Mouse (Mus musculus): ENCODE results near the gene Hk1. TPM values are rescaled to one million over a fixed set of nuclear protein-coding genes. Genes with fewer than 3 reads are reported as not detected.

Hk1 gene
- total RNA-seq (2022), result 1 to 10 TPM; 3.3 to 6.0 (median 5.3) TPM

DNA sequence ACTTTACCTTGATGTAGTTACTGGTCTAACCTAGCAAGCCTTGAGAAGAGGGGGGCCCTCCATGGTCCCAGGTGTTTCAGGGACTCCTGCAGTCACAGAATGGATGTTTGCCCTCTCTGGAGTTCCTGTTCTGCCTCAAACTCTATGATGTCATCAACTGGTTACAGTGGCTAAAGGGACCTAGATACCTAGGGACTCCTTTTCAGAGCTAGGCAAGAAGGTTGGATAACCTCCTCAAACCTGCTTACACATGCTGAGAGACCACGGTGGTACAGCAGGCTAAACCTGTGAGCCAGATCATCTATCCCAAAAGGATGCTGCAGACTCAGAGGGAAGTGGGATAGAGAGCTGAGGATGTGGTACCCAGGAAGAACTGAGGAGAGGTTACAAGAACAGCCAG lies at the start of gene Hk1:
Gene Hk1, minus strand, starts transcription at position 101 of the 400 bp plus-strand sequence.
- DNase-seq (ENCODE audit: low spot score in 2 of 2), result no peak

DNA sequence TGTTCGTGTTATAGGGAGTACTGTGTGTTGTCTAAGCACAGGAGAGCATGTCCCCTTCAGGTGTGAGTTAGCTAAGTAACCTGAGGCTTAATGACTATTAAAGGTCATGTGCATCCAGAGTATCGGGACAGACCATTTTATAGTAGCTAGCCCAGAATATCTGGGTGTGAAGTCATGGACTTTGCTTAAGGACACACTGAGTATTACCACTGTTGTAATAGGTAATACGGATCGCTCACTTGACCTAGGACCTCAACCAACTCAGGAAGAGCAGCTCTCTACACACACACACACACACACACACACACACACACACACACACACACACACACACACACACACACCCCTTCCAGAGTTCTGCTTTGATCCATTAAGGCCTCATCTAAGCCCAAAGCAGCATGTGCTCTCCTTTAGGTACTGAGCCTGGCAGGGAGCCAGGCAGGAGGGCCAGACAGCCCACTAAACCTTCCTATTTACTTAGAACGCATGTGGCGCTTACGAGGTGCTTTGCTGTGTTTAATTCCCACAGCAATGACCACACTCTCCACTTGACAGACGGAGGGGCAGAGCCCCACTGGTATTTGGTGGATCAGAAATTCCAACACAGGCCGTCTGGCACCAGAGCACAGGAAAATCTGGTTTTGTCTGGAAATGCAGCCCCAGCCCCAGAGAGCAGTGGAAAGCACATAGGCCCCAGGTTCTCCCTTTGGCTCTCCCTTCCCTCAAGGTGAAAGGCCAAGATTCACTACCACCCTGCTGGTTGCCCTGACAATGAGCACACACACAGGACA lies 45.6 kb upstream of the Hk1 start:
- DNase-seq (ENCODE audit: low spot score in 2 of 2), result no peak

DNA sequence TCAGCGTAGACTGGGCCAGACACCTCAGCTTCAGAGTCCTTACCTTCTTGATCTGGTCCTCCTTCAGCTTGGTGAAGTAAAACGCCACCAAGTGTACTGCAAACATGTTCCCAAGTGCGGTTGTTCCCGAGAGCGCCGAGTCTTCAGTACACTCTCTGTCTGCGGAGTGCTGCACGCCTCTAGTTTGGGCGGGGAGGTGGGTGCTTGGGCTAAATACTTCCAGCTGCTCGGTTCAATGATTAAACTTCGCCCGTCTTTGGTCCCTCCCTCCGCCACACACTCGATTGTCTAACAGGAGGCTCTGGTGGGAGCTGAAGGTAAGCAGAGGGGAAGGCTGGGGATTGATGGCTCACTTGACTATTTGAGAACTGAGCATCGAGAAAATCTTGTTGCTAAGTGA lies 42.5 kb upstream of the Hk1 start, which contains the start of gene Hkdc1:
Gene Hkdc1, minus strand, starts transcription at position 237 of the 400 bp plus-strand sequence.
- DNase-seq (ENCODE audit: low spot score in 2 of 2), result no peak

DNA sequence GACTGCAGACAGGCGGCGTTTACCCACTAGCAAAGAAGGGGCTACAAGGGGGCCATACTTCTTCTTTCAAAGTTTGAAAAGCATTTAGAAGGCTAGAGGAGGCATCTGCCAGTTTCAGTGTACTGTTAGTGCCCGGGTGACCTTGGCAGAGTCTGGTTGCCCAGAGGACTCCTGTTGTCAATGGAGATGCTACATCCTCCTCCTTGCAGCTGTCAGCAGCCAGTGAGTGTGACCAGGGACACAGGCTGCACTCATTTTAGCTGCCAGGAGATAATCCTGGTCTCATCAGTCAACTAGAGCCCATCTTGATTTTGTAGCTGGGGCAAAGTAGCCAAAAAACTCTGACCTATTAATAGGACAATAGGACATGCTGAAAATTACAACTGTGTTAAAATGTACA lies 41.4 kb upstream of the Hk1 start:
- DNase-seq (ENCODE audit: low spot score in 2 of 2), result no peak

DNA sequence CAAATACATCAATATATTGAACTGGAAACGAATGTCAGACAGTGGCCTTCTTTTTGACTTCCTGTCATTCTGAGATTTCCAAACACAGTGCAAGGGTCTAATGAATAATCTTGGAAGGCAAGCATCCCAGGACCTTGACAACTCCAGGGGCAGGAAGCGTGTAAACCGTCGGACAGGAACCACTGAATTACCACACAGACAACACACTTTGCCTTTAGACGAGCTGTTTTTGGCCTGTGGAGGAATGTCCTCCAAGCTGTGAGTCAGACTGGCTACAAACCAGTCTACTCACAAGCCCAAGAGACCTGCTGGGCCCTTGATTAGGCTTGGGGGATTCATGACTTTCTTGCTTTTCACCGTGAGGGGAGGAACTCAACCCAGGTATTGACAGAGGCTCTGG lies 40.7 kb upstream of the Hk1 start:
- no peak for DNase-seq (ENCODE audit: low spot score in 2 of 2)

DNA sequence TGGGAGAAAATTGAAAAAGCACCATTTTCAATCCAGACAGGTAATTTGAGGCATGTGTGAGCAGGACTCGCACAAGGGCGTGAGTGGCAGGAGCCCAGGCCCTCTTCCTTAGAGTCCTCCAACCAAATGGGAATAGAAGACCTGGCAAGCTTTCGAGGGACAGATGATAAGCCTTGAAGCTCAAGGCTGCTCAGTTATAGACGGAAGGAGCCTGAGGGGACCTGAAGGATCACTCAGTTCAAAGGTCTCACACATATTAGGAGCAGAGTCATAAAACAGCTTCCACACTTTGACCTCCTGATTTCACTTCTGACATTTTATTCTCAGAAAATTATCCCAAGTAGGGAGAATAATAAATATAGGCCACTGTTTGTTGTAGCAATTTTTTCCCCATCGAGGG lies 39.7 kb upstream of the Hk1 start:
- DNase-seq (ENCODE audit: low spot score in 2 of 2), result no peak

DNA sequence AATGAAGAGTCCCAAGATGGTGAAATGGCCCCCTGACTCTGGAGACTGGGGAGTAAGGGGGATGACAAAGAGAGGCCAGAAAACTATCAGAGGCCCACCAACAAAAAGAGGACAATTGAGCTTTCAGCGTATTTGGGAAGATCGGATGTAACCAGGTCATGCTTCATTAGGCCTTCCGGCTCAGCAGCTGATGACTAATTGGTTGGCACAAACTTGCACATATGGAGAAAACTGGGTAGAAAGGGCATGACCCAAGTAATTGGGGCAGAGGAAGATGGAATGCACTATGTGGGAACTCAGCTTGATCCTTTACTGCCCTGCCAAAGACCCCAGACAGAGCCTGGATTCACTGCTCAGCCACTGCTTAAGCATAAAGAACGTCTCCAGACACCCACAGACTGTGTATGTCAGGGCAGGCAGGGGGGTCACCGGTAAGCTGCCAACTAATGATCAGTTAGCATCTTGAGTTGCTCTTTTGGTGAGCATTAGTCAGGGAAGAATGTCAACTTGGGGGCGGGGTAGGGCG lies 39.2 kb upstream of the Hk1 start:
- no peak for DNase-seq (ENCODE audit: low spot score in 2 of 2)

DNA sequence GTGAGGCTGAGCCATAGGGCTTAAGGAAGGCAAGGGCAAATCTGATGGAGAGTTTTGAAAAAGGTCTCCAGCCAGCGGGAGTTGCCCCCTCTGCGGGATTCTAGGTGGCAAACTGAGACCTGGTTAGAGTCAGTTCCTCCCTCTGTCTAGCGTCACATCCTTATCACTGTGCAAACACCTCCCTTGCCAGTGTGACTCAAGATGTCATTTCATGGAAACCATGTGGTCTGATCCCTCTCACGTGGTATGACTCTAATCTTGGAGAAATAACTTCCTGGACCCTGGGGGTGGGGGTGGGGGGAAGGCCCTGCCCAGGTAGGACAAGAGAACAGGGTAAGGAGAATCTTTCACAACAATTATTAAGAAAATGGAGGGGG lies 33.9 kb upstream of the Hk1 start:
- DNase-seq (ENCODE audit: low spot score in 2 of 2), result no peak

DNA sequence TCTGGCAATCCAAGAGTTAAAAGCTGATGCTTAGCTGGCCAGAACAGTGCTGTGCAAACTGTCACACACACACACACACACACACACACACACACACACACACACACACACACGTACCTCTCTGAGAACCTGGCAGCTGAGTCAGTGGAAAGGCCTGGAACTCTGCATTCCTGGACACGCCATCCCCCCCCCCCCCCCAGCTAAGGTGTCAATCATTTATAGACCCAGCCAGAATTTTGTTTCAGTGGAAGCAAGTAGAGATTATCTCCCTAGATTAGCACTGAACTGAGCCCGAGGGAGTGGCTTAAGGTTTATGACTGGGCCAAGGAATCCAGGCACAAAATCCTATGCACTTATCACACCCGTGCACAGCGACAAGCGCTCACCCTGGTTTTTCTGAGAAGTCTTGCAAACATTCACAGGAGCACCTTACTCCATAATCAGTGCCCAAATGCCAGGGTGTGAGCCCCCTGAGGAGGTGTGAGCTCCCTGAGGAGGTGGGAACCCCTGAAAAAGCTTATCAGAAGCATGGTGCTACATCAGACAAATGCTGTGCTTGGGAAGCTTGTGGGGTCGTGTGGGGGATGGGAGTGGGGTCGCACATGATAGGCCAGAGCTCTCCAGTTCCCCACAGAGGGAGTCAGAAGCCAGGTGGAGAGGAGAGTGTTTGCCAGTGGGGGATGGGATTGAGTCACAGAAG lies 33.3 kb upstream of the Hk1 start:
- DNase-seq (ENCODE audit: low spot score in 2 of 2), result no peak

DNA sequence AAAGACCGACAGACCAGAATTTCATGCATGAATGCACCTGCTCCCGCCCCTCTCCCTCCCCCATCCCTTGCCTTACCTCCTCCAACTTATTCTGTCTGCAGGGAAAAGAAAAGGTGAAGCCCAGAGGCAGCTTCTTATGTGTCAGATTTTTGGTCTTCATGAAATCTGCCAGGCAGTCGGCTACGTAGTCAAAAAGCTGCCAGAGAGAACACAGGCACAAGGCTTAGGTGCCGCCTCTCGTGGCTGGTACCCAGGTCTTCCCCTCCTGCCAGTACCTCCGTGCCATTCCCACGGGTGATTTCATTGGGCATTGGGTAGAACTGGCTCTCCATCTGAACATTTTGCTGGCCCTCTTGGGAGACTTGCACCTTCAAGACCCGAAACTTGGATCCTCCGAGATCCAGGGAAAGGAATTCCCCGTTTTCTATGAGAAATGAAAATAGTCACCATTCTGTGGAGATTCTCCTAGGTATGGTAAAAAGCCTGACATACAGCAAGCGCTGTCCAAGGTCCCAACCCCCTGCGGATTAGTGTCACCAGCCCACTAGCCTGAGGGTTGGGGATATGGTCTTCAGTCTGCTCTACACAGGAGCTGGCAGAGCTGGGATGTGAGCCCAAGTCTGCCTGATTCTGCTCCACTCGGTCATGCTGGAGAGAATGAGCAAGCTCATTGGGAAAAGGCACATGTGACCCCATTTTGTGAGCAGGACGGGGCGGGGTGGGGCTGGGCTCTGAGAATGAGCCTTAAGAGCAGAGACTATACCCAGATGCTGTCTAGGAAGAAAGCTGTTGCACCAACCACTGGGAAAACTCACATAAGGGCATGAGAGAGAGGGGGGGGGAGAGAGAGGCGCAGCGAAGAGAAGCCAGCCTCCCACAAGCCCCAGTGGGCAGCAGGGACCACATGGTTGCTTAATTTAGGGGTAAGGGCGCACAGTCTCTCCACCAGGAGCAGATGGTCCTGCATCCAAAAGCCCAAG lies 32.0 kb upstream of the Hk1 start:
- DNase-seq (ENCODE audit: low spot score in 2 of 2), result no peak

DNA sequence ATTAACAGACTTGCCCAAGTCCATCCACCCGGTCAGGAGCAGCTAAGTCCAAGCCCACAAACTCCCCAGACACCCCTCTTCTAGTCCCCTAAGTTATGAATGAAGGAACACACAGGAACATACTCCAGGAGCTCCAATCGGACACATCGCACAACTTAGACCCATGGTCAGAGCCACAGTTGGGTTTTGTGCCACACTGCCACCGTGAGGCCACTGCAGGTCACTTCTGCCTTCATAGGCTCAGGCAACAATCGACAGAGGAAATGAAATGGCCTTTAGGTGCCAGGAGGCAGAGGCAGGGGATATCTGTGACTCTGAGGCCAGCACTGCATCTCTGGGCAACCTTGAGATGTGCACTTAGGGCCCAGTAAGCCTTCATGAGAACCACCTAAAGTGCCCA lies 31.2 kb upstream of the Hk1 start:
- DNase-seq (ENCODE audit: low spot score in 2 of 2), result peak; percentile 9 to 19

DNA sequence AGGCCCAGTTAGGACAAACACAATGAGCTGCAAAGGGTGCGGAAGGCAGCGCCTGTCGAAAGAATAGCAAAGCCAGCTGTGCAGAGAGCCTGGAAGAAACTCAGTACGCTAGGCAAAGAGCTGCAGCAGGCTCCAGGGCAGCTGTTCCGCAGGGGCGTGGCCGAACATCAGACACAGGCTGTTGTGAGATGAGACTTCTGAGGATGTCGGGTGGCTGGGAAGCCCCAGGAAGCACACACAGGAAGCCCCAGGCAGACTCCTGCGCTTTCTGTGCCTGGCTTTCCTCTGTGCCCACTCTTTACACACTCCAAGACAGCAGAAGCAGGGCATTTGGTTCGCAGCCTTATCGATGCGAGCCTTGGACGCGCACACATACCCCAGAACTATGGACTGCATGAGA lies 25.2 kb upstream of the Hk1 start:
- peak in 1 of 2 experiments; percentile 33 for DNase-seq (ENCODE audit: low spot score in 2 of 2)

DNA sequence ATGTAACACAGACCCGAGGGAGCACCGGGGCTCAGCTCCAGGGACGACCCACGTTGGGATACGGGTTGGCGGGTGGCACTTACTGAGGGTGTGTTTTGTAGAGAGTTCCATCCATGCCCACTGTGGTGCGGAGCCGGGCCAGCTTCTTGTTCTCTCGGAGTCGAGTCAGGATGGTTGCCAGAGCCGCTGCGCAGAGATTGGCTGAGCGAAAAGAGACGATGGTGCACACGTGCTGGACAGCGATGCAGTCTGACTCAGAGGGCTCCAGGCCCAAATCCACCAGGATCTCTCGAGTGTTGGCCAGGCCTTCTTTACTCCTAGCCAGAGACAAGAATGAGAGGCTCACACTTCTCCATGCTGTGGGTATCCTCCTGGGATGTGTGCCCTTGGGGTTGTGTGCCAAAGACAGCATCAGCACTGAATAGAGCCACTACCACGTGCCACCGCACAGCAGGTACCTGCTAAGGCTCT lies 22.0 kb upstream of the Hk1 start:
- peak; percentile 28 to 29 for DNase-seq (ENCODE audit: low spot score in 2 of 2)

DNA sequence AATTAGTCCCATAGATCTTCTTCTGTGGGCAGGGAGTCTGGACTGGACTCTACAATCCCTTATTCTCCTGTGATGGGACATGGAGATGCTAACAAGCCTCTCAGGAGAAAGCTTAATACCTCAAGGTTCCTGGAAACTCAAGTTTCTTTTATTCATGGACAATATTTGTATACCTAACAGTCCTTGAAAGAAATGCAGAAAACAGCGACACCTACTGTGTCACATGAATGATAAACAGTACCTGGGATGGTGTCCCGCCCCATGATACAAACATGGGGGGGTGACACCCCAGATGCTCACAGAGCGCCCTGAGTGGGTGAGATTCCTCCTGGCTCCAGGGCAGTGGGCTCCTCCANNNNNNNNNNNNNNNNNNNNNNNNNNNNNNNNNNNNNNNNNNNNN lies 3.3 kb upstream of the Hk1 start:
- DNase-seq (ENCODE audit: low spot score in 2 of 2), result no peak

DNA sequence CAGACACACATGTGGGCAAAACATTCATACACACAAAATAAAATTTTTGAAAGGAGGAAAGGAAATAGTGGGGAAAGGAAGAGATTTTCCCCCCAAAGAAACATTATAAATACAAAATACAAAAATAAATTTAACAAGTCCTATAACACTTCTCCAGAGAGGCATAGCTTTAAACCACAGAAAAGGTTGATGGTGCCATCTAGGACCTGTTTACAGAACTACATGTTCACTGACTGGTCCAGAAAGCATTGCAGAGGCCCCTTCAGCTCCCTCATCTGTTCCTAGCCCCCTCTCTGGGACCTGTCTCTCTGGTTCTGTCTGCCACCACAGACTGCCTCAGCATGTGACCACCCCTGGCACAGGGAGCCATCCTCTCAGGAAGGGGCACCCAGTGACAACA lies 1.2 kb upstream of the Hk1 start:
- DNase-seq (ENCODE audit: low spot score in 2 of 2), result no peak

DNA sequence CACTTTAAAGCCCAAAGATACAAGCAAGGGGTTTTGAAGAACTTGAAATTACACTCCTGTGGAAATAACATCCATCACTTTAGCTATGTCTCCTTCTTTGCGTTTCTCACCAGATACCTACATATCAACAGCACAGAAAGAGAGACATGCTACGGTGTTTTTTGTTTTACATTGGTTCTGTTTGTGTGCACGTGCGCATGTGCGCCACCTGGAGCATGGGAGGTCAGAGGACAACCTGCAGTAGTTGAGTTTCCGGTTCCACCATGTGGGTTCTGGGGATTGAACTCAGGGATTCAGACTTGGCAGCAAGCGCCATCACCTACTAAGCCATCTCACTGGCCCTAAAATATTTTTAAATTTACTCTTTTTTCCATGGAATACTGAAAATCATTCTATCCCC lies 20.9 kb downstream of the Hk1 start:
- DNase-seq (ENCODE audit: low spot score in 2 of 2), result no peak

DNA sequence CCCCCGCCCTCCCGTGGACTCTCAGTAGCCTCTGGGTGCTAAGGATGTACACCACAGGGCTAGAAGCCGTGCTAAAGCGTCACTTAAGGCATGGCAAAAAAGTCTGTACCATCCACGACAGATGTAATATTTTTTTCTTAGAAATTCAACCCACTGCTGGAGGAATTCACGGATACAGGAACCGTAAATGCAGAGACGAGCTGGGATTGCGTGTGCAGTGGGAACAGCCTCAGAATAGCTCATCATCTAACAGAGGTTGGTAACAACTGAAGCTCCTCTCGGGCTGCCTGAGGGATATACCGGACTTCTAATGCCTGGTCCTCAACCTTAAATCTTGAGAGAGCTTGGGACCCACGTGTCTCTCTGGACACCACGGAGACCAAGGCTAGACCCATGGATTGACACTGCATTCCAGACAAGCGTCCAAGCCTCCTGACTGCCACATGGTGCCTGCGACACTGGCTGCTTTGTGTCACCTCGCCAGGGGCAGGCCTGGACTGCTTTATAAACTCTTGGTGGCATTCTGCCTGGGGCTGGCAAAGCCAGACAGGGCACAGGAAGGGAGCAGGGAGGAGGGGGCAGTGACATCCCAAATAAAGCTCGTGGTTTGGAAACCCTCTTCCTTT lies 23.5 kb downstream of the Hk1 start:
- DNase-seq (ENCODE audit: low spot score in 2 of 2), result no peak

DNA sequence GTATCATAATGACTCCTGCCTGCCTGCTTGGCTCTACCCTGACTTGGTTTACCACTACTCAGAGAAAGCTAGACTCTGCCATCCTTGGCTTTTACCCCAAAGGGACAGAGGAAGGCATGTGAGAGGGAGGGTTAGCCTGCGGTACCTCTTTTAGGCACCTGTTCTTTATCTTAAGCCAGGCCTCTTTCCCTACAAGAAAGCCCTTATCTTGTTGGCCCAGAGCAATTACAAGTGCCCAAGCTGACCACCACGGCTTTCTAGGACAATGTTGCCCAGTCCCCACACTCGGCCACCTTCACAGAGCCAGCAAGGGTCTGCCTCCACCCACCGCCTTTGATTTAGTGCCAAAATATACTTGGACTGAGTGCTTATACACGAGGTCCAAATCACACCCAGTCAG lies 34.6 kb downstream of the Hk1 start:
- no peak for DNase-seq (ENCODE audit: low spot score in 2 of 2)

DNA sequence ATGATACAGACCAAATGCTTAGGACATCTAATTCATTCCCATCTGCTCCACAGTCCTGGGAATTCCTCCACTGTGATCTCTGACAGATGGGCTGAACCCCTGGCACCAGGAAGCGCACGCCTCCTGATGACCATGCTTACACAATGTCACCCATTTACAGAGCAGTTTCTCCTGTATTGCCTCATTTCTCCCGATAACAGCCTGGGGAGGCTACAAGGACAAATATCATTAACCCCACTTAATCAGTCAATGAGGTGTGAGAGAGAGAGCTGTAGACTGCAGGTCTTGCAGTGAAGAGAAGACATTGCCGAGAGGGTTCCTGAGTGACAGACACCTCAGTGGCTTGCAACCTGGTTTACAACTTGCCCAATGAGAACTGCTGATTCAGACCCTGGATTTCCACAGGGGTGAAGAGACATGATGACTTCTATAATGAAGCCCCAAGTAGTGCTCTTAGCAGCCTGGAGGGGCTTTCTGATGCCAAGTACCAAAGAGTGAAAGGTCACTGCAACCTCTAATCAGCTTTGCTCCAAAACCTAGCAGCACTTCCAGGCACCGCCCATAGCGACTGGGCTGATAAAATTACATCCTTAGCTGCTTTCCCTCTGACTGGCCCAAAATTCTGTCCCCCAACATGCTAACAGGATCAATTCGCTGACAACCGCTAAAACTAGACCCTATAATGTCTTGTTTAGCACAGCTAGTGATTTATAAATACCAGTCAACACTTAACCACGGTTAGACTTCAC lies 35.5 kb downstream of the Hk1 start:
- no peak for DNase-seq (ENCODE audit: low spot score in 2 of 2)

DNA sequence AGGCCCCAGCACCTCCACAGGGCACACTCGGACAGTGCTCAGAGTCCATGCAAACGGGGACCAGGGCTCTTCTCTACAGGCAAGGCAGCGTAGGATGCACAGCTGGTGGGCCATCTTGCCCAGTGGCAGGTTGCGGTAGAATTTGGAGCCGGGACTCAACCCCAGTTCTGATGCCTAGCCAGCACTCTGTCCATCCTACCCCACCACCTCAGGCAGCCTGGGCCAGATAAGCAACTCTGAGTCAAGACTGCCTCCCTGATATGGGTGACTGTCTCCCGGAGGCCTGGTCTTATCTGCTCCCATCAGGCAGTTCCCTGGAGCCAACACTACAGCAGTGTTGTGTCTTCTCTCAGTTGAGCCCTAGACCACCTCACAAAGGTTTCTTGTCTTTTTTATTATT lies 37.2 kb downstream of the Hk1 start:
- no peak for DNase-seq (ENCODE audit: low spot score in 2 of 2)
